Mouse (Mus musculus) cerebellum, adult 9-10 months (tissue): ENCODE results near the gene Rab10.
"Not testable (repeated sequence)": the region's sequence is repeated elsewhere in the genome, so short reads cannot be mapped to it uniquely, and the experiment has no call there.

Experiments
- DNase-seq: peaks from one replicate; pipeline ENCODE4 v3.0.0; 2022

Rab10 gene

DNA sequence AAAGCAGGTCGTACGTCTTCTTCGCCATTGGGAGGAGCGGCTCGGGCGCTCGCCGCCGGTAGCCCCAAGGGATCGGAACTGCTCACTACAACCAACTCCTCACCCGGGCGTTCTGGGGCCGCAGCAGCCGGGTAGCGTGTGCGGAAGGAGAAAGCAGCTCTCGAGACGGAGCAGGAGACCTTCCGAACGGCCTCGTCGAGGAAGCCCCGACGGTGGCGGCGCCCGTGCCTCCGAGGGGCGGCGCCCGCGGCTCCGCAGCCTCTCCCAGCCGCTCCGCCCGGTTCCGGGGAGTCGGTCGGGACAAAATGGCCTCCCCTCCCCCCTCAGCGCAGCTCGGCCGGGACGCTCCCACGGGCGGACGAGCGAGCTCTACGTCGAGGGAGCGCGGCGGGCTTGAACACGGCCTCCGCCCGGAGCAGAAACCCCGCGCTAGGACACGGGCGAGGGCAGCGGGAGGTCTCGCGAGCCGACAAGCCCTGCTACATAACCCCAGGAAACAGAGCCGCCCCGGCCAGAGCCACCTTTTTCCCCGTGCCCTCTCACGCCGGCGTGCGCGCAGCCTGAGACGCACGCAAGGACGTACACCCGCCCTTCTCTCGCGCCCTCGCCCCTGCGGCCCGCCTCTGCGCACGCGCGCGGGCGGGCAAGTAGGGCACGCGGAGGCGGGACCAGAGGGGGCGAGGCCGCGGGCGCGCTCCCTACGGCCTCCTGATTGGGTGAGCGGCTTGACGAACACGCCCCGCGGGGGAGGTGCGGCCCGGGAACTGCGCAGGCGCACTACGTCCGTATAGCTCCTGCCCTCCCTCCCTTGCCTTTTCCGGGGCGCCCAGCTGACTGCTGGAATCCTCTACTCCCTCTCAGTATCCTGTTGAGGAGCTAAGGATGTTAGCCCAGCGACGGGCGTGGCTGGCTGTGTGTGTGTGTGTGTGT lies at the start of gene Rab10:
TSS of gene Rab10 (minus strand) at position 579 of the 930 bp plus-strand sequence.
- DNase-seq, result peak; percentile 99

- DNase-seq, result peak; percentile 82
Measured at GRCm38 (mm10) chr12:3359302-3359701, 49.5 kb upstream of the Rab10 start.

GRCm38 (mm10) chr12:3356824-3357223 lies 47.1 kb upstream of the Rab10 start:
- no peak for DNase-seq

DNA sequence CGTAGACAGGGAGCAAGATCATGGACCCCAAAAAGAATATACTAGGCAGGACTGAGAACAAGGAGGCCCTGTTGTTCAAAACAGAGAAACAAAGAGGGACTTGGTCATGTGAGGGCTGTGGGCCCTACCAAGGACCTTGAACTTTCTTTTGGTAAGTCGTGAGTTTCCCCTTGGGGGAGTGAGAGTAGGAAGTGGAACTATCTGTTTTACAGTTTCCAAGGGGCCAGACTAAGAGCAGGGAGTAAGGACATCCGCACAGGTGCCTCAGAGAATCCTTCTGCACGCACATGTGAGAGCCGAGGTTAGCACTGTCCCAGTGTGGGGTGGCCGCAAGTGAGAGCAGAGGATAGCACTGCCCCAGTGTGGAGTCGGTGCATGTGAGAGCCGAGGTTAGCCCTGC lies 45.3 kb upstream of the Rab10 start:
- DNase-seq, result no peak

- DNase-seq, result no peak
Measured at GRCm38 (mm10) chr12:3352216-3352615, 42.4 kb upstream of the Rab10 start.

DNA sequence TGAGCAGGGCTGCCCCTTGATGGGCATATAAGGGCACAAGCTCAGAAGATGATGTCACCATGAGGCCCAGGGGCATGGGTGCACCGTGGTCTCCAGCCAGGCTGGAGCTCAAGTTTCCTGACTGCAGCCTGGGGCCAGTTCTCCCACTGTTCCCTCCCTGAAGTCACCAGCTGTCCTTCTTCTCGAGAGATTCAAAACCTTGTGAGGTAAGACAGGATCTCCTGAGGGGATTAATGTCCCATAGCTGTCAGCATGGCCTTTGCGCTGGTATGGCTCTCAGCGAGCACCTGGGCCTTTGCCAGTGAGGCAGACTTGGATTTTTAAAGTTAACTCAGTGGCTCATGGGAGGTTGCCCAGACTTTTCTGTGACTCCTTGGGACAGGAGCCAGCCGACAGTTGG lies 40.4 kb upstream of the Rab10 start:
- no peak for DNase-seq

DNA sequence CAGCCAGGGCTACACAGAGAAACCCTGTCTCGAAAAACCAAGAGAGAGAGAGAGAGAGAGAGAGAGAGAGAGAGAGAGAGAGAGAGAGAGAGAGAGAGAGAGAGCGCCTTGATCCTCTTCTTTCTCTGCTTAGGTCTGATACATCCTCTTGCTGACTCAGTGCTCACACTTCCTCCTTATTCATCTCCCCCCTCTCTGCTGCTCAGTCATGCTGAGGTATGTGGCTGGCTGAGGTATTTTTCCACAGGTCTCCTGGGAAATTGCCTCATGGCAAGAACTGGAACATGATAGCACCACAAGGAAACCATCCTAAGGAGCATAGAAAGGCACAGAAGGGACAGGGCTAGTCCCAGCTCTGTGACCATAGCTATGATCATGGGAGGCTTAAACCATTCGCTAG lies 39.6 kb upstream of the Rab10 start:
- DNase-seq, result no peak

GRCm38 (mm10) chr12:3347682-3348081 lies 37.9 kb upstream of the Rab10 start:
- DNase-seq, result no peak

DNA sequence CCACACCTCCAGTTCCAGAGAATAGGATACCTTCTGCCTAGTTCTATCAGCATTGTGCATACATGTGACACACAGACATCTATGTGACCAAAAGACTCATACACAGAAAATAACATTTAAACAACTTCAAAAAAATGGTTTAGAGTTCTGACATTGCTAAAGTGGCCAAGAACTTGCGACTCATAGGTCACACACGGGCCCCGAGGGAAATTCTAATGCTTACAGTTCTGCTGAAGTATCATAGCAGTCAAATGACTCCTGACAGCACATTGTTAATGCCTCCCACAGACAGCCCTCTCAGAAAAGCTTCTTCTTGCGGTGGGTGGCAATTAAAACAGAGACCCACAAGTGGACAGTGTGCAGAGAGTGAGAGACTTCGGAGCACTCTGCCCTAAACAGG lies 35.3 kb upstream of the Rab10 start:
- DNase-seq, result no peak

GRCm38 (mm10) chr12:3344155-3344554 lies 34.4 kb upstream of the Rab10 start:
- no peak for DNase-seq

DNA sequence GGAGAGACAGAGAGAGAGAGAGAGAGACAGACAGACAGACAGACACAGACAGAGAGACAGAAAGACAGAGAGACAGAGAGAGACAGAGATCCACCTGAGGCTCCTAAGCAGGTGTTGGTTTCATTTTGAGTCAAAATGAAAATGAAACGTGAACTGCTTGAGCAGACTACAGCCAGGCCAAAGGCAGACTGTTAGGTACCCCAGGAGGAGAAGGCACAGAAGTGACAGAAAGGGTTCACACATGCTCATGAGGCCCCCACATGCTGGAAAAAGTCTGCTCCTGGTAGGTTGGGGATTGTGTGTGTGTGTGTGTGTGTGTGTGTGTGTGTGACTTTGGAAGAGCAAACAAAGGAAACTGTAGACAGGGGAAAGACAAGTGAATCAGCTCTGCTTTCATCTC lies 29.2 kb upstream of the Rab10 start:
- DNase-seq, result no peak

DNA sequence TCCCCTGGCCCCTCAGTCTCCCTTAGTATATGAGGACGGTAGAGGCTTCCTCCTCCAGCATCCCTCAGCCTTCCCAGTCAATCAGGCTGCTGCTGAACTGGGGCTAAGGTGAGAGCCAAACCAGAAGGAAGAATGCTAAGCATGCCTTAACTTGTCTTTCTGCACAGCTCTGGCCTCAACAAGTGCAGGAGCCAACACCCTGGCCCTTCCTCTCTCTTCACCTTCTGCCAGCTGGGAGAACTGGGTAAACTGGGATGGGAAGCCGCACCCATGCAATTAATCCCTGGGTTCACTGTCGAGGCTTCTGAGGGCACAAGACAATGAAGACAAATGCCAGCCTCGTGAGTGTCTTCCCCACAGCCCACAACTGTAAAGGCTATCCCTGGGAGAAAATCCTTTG lies 19.9 kb upstream of the Rab10 start:
- no peak for DNase-seq

DNA sequence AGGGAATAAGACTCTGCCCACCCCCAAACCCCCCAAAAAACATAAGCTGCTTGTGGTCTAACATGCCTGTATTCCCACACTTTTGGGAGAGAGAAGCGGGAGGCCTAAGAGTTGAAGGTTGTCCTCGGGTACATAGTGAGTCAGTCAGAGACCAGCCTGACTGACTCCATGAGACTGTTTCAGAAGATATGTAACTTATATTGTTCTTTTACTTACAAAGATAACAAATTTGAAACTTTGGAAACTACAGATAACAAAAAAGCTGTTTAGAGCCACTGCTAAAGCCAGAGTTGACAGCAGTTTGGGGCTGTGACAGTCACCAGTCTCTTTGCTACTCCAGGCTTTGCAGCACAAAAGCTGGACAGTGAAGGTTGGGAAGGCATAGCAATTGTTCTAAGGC lies 15.5 kb upstream of the Rab10 start:
- DNase-seq, result no peak

GRCm38 (mm10) chr12:3323241-3323640 lies 13.5 kb upstream of the Rab10 start:
- DNase-seq, result no peak

DNA sequence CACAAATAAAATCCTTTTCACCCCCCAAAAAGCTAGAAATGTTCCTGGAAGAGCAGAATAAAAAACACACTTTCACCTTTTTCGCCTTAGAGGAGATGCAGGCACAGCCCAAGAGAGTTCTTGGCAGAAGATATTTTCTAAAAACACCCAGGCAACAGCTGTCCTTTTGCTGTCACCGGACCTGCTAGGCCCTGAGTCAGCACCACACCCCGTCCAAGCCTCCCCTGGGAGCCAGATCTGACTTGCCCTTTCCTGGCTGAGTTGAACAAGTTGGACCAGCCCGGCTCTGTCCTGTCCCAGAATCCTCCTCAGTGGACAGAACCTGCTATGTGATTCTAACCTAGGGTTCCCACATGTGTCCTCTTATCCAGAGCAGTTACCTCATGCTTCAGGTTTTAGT lies 9.6 kb upstream of the Rab10 start:
- DNase-seq, result no peak

DNA sequence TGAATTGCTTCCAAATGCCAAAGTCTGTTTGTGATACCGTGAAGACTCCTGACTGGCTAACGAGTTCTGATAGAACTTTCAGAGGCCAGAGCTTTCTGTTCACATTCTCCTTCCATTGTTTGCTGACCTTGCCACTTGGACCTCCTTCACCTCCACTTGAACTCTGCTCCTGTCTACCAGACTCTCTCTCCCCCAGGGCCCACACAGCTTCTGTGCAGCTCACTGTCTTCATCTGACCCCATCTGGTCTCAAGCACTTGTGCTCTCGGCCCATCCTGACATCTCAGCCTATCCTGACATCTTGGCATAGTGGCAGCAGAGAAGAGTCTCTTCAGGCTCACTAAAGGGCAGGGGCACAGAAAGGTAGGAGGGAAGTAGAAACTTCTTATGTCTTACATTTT lies 7.2 kb upstream of the Rab10 start:
- DNase-seq, result no peak

GRCm38 (mm10) chr12:3316083-3316482 lies 6.3 kb upstream of the Rab10 start:
- DNase-seq, result no peak

GRCm38 (mm10) chr12:3312886-3313285 lies 3.1 kb upstream of the Rab10 start:
- DNase-seq, result no peak

GRCm38 (mm10) chr12:3310321-3310692 lies 538 bp upstream of the Rab10 start:
- DNase-seq, result no peak

GRCm38 (mm10) chr12:3308541-3309241 lies 1.1 kb downstream of the Rab10 start:
- DNase-seq, result peak; percentile 62

DNA sequence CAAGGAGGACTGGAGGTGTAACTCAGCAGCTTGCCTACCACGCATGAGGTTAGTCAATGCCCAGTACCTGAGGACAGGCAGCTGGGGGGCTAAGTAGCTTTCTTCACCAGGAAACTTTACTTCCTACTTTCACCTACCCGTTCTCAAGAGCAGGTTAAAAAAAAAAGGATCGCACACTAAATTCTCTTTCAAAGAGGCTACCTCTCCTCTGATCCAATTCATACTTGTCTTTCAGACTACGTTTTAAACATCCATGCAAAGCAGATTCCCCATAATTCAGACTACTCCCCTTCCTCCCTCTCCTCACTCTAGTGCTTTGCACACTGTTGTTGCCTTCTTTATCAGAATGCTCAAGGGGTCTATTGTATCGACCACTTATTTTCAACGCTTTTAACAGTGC lies 2.2 kb downstream of the Rab10 start:
- no peak for DNase-seq

DNA sequence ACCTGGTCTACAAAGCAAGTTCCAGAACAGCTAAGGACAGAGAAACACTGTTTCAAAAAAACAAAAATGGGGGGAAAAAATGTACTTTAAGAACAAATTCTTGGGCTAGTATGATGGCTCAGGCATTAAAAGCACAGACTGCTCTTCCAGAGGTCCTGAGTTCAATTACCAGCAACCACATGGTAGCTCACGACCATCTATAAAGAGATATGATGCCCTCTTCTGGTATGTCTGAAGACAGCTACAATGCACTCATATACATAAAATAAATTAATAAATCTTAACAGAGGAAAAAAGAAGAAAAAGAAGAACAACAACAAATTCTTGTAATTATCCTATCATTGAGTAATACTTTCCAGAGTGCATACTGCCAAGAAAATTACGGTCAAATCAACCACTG lies 4.5 kb downstream of the Rab10 start:
- no peak for DNase-seq

DNA sequence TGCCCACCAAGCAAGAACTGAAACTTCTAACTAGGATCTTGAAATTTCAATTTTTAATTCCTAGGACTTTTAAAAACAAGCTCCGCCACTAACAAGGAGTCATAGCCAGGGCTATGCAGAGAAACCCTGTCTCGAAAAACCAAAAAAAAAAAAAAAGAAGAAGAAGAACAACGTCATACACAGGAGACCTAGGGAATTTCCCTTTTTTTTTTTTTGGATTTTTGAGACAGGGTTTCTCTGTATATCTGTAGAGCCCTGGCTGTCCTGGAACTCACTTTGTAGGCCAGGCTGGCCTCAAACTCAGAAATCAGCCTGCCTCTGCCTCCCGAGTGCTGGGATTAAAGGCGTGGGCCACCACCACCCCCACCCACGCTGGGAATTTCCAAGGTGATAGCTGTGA lies 12.1 kb downstream of the Rab10 start:
- DNase-seq, result not testable (repeated sequence)

- DNase-seq, result no peak
Measured at GRCm38 (mm10) chr12:3296056-3296455, 13.7 kb downstream of the Rab10 start.
